Mouse (Mus musculus) layer of hippocampus, adult 9-11 months (tissue): ENCODE measurements at regions not wholly inside any gene's neighbourhood (a gene's known extent, or its start where the extent isn't known, plus 50 kb on each side); places are given as distances from the start of the nearest gene placed in this dataset.
A peak's percentile ranks its signal among the peaks of the same experiment; 100 is the strongest.

Experiments used
- DNase-seq: peaks from one replicate; pipeline ENCODE4 v3.0.0; 2022

DNA sequence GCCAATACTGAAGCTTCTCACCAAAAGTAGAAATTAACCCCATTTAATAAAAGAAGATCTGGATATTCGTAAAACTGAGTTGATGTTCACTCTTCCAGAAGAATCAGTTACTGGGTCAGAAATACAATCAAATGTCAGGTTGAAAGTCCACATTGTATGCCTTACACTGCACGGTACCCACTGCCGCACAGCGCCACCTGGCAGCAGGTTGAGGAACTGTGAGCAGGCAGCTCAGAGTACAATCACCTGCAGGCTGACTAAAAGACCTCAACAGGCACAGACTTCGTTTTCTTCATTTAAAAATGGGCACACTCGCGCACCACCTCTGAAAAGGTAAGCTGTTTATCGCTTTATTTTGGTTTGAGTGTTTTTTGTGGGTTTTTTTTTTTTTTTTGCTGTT, 341.8 kb upstream of the Mms22l start:
- DNase-seq: peak; percentile 27

DNA sequence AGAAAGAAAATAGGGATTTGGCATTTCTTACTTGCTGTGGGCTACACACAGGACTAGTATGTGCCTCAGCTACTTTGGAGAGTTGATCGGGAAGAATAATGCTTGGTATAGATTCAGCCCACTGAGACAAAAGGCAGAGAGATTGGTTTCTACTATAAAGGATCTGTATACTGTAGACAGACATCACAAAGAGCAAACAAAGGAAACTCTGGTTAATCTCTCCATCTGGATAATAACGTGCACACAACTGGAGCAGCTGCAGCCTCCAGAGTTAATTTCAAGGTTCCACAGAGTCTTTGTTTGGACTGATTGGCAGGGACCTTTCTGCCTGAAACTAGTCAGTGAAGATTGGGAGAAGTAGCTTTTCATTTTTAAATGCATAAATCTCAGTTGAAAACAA, 322.5 kb upstream of the Mms22l start:
- no peak for DNase-seq

DNA sequence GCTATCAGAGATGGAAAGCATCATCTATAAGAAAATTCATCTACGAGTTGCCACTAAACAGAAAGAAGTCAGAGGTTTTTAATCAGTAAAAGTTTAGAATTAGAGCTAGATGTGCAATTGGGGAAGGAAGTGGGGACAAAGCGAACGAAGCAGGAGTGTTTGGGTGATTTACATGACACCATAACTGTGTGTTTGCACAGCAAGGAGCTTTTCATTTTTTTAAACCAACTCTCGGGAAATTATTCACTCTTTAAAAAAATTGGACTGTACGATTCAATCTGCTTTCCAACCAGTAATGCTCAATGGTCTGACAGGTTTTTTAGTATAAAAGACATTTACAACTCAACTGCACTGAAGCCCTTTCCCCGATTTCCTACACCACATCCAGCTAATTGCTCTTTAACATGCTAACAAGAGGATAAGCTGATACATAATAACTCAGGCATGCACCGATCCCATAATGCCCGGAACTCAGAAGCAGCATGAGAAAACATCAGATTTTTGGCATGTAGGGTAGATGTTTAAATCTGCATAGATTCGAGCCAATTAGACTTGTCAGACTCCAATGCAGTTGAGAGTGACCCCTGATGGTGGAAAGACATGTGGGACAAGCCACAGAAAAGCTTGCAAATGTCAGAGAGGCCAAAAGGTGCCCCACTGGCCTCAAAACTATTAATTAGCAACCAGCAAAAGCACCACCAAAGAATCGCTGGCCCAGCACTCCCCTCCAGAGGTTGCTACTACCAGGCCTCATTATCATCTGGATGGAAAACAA, 282.8 kb upstream of the Mms22l start:
- DNase-seq: peak; percentile 8

DNA sequence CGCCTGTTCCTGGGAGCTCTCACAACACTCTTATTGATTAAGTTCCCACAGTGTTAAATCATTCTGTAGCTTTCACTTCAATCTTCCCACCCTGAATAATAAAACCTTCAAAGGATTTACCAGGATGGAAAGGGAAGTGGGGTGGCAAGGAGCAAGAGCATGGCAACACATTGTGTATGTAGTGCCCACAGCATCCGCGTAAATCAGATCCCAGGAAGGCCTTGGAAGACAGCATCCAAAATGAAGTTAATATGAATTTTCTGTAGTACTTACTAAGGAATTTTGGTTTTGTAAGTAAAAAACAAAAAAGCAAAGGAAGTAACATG, 282.3 kb upstream of the Mms22l start:
- no peak for DNase-seq

DNA sequence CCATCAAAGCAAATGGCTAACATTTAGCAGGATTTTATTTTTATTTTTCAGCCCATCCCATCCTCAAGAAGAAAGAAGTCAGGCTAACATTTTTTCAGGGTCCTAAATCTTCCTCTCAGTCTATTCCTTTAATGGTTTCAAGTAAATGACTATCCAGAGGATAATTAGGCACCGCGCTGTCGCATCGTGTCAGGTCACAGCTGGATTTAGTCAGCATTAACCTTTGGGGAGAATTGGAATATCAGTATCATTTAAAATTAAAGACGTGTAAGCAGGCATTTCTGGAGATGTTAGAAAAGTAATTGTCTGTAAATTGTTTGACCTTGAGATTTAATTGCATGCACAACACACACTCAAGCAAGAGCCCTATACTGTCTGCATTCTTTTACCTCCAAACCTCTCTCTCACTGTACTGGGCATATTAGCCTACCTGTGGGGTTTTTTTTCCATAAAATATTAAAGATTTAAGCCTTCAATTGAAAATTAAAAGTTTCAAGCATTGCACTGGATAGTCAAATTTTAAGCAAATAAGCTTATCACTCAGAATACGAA, 277.8 kb upstream of the Mms22l start:
- no peak for DNase-seq

DNA sequence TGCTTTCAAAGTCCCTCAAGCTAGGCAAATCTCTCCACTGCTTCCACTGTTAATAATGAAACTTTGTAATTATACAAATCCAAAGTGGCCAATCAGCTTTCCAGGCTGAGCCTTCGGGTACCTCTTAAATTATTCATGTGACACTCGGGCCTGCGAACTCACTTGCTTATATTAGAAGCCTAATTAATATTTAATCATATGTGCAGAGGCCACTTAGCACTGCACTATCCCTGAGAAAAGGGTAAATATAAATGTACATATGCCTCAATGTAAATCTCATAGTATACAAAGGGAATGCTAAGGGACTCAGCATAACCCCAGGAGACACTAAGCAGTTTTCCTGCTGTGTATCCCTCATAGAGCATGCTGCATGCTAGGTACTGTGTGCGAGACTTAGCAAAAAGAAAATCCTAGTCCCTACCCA, 277.2 kb upstream of the Mms22l start:
- DNase-seq: no peak

DNA sequence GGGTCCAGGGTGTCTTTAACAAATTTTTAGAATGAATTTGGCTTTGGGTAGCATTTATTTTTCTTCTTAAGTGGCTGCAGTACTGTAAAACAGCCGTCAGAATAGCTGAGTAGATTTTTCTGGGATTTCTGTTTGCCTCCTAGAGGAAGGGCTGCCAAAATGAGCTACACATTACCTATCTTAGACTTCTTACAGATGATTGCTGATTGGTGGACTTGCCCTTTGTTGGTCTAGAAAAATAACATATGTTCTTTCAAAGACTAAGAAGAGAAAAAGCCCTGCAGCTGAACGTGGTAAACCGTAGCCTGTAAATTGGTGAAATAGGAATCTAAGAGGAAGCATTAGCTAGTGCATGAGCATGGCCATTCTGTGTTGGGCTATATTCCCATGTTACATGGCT, 276.7 kb upstream of the Mms22l start:
- DNase-seq: no peak

DNA sequence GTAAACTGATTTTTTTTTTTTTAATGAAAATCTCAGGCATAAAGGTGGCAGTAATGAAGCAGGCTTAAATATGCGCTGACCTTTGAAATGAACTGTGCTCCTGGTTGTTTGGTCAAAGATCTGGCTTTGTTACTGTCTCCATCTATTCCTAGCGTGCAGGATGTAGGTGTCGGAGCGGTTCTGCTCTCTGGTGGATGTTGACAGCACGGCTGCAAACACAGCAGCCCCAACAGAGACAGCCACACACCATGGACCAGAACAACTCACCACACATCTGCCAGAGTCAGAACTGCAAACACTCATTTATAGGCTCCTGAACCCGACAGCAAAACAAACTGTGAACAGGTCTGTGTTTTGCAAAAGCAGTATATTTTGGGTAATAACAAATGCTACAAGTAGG, 251.1 kb upstream of the Mms22l start:
- DNase-seq: no peak

DNA sequence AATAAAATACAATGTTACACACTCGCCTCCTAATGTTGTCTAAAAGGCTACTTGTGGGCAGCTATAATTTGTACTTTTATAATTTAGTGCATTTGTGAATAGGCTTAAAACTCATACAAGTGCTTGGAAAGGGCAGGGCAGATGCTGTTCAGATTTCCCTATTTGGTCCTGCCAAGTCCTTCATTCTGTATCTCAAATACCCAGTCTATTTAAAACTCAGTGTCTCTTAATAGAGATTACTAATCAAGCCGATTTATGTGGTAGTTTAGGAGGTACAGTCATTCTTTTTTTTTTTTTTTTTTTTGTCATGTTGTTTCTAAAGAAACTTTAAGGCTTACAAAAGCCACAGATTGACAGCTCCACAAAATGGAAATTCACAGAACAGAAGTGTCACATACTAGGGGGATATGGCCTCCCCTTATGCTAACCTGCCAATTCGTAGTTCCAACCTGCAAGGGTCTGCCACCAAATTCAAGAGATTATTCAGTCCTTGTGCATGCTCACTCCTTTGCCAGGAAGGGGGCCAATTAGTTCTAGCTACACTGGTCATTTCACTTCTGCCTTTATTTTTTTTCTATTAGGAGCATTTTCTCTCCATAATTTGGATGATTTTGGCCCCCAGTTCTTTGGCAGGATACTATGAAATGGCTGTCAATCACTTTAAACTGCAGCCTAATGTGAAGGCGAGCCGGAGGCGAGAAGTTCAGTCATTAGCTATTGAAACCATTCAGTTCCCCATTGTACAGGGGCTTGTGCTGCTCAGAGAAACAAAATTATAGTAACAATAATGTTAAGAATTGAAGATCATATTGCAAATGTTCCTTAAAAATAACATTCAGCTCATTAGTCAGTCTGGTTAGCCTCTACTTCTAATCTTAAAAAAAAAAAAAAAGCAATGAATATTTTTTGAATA, 247.9 kb upstream of the Mms22l start:
- no peak for DNase-seq

DNA sequence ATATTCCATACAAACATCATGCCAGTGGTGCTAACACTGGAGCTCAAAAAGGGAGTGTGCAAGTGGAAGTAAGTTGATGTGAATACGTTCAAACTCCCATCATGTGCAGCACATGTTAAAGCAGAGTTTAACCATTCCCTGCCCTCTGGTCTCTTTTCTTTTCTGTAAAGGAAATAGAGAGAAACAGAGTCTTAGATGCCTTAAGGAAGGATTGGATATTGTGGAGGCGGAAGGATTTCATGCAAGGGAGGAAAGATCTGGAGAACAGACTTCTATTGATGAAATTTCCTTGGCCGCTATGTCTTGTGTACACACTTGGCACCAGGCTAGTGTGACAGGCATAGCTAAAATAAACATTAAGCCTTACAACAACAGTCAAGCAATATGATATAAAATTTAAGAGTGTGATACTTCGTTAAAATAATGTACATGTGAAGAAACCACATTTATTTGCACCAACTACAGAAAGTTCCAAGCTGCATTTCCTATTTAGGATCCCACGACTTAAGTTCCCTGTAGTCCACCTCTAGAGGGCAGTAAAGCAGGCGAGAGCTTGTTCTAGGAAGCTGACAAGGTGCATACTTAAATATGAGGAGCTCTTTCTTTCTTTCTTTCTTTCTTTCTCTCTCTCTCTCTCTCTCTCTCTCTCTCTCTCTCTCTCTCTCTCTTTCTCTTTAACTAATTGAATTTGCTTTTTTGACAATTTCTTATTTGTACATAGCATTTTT, 246.8 kb upstream of the Mms22l start:
- no peak for DNase-seq

DNA sequence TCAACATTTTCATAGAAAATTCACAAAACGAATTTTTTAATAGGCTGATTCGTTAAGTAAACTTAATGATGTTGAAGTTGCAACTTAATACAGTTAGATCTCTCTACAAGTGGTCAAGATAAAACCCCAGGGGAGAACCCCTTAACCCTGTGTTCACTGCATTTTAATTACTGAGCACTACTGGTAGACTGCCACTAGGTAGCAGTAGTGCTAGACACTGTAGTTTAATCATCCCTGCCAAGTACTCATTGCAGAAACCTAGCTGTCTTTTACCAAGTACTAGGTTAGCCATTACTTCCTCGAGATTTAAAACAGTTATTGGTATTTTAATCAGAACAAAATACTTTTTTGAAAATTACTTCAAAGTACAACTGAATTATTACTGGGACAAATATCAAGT, 218.1 kb upstream of the Mms22l start:
- DNase-seq: no peak
